ENCODE assay signal across 8 mouse cellular contexts in genomic region chr2:16357946-16358345, GRCm38 (mm10). TPM values are rescaled to one million over a fixed set of nuclear protein-coding genes. Genes with fewer than 3 reads are reported as not detected.
DNase-seq lines count a peak whose midpoint lies in the region; ATAC-seq and TF ChIP-seq lines count a peak whose summit lies in the region.
"Had no signal": no experiment of that assay in that cellular context is flagged by ENCODE, and none has a peak within 500 bp of the region (broad histone marks: within the 10 kb centered on the region; RNA-seq: fewer than 3 reads in every experiment).

No protein-coding gene starts in this region.

- peak overlapping the region; percentile 44 for H3K9ac ChIP-seq in lung, postnatal 0 days (replicated peaks; ENCODE audit: low read depth)
- peak overlapping the region; percentile 14; the same call in 1 of the 2 replicates for H3K9ac ChIP-seq in forebrain, embryonic 14.5 days (ENCODE audit: low read length)
- no peak overlapping the region for H3K9ac ChIP-seq in stomach, embryonic 15.5 days

- H3K36me3 ChIP-seq in lung, postnatal 0 days (ENCODE audit: insufficient read depth, low read length), result no peaks in the 10 kb centered on the region
- no peaks in the 10 kb centered on the region for H3K36me3 ChIP-seq in forebrain, embryonic 14.5 days (ENCODE audit: control insufficient read depth, insufficient read depth, low read length)
- H3K36me3 ChIP-seq in stomach, embryonic 15.5 days, result no peaks in the 10 kb centered on the region

- WGBS in lung, postnatal 0 days, result 24% methylated on average over 1 of the region's 1 CpGs
- 27% methylated on average over 1 of the region's 1 CpGs for WGBS in forebrain, embryonic 14.5 days
- WGBS in stomach, embryonic 15.5 days, result 14% methylated on average over 1 of the region's 1 CpGs

- peak overlapping the region; percentile 28; the same call in 1 of the 2 replicates for H3K27ac ChIP-seq in lung, postnatal 0 days (ENCODE audit: low read length)
- H3K27ac ChIP-seq in forebrain, embryonic 14.5 days (ENCODE audit: low read depth, low read length), result no peak overlapping the region
- no peak overlapping the region for H3K27ac ChIP-seq in stomach, embryonic 15.5 days

- no peak for TF ChIP-seq CTCF in lung, postnatal 0 days (IDR thresholded peaks at IDR 0.05)

- H3K4me1 ChIP-seq in lung, postnatal 0 days (ENCODE audit: insufficient read depth, low read depth, low read length), result no peaks in the 10 kb centered on the region
- H3K4me1 ChIP-seq in forebrain, embryonic 14.5 days (ENCODE audit: control insufficient read depth, insufficient read depth, low read length), result 0 out of 2 replicates have a peak, but pooled peaks cover 10% of the 10 kb centered on the region
- H3K4me1 ChIP-seq in stomach, embryonic 15.5 days, result peaks cover 7% of the 10 kb centered on the region; the same call in 1 of the 2 replicates

- peak overlapping the region; percentile 58 for H3K4me3 ChIP-seq in lung, postnatal 0 days (ENCODE audit: low read depth, low read length)
- peak overlapping the region; percentile 65 for H3K4me3 ChIP-seq in forebrain, embryonic 14.5 days (ENCODE audit: low read depth, low read length)
- H3K4me3 ChIP-seq in stomach, embryonic 15.5 days (replicated peaks), result peak overlapping the region; percentile 64
- H3K4me3 ChIP-seq: myocyte had no signal

- H3K4me2 ChIP-seq in lung, postnatal 0 days (replicated peaks; ENCODE audit: low read depth, low read length), result peak overlapping the region; percentile 82
- H3K4me2 ChIP-seq in forebrain, embryonic 14.5 days (ENCODE audit: low read length), result peak overlapping the region; percentile 88
- peak overlapping the region; percentile 88 for H3K4me2 ChIP-seq in stomach, embryonic 15.5 days

- TF ChIP-seq EP300 in lung, postnatal 0 days (IDR thresholded peaks at IDR 0.05), result no peak

- no peaks in the 10 kb centered on the region for H3K9me3 ChIP-seq in lung, postnatal 0 days (ENCODE audit: low read length)
- H3K9me3 ChIP-seq in forebrain, embryonic 14.5 days (replicated peaks; ENCODE audit: control insufficient read depth, low read length), result no peaks in the 10 kb centered on the region
- no peaks in the 10 kb centered on the region for H3K9me3 ChIP-seq in stomach, embryonic 15.5 days

- no peaks in the 10 kb centered on the region for H3K27me3 ChIP-seq in lung, postnatal 0 days (replicated peaks; ENCODE audit: insufficient read depth, low read length)
- H3K27me3 ChIP-seq in forebrain, embryonic 14.5 days (replicated peaks; ENCODE audit: control insufficient read depth, insufficient read depth, low read length), result peaks cover 10% of the 10 kb centered on the region; the same call in 1 of the 2 replicates
- no peaks in the 10 kb centered on the region for H3K27me3 ChIP-seq in stomach, embryonic 15.5 days (replicated peaks)

- ATAC-seq in lung, postnatal 0 days, result no peak
- ATAC-seq in forebrain, embryonic 14.5 days, result no peak
- ATAC-seq in stomach, embryonic 15.5 days (ENCODE audit: insufficient read depth, low FRiP score, low read depth), result no peak

- DNase-seq in lung, postnatal 0 days (ENCODE audit: low spot score), result peak; percentile 12
- no peak for DNase-seq in lung, postnatal 14 days
- DNase-seq in forebrain, embryonic 14.5 days (ENCODE audit: low spot score), result no peak
- peak; percentile 24 for DNase-seq in kidney, postnatal 14 days
- DNase-seq in embryo, embryonic 11 days, result no peak
- no peak for DNase-seq in adrenal gland, adult 18-20 months (ENCODE audit: low spot score in 2 of 2)

RNA-seq across cellular contexts. Expression of gene Plxdc2, which starts 1.8 kb away (rescaled TPM):
- 108 and 113 TPM in 2 replicates for polyA plus RNA-seq in lung, postnatal 0 days (2015; fragmentation: Nextera tagmentation; extraction: Ambion mirVana)
- 9.7 and 12.3 TPM in 2 replicates for polyA plus RNA-seq in forebrain, embryonic 14.5 days (2014; fragmentation: Nextera tagmentation; extraction: Ambion mirVana)
- 27.1 and 29.4 TPM in 2 replicates for polyA plus RNA-seq in stomach, embryonic 15.5 days (2015; fragmentation: Nextera tagmentation; extraction: Ambion mirVana)
- total RNA-seq in adrenal gland, adult 18-20 months (2021), result 10 to 100 TPM; 11.5 to 16.8 TPM

Comparison
In these comparisons a context has a peak if more than half of its experiments do, and no peak if none do; other contexts are left out.
1. DNase-seq: peak in lung, postnatal 0 days (single experiment) and kidney, postnatal 14 days (single experiment); none in lung, postnatal 14 days (single experiment), forebrain, embryonic 14.5 days (single experiment), embryo, embryonic 11 days (single experiment) and adrenal gland, adult 18-20 months (0 of 2).
2. Peak in every context shown above with its lines, with median percentiles within 50 percentile points of each other: H3K4me2 ChIP-seq and H3K4me3 ChIP-seq.